Mouse (Mus musculus): ENCODE measurements at regions not wholly inside any gene's neighbourhood (a gene's known extent, or its start where the extent isn't known, plus 50 kb on each side); places are given as distances from the start of the nearest gene placed in this dataset.
"Not testable (repeated sequence)": the region's sequence is repeated elsewhere in the genome, so short reads cannot be mapped to it uniquely, and the experiment has no call there.

GRCm38 (mm10) chr14:120755389-120755788, 155.6 kb upstream of the Ipo5 start:
- DNase-seq (ENCODE audit: low spot score), result no peak

- no peak for DNase-seq (ENCODE audit: low spot score)
These were observed 152.7 kb upstream of the Ipo5 start for GRCm38 (mm10) chr14:120758200-120758830.

- no peak for DNase-seq (ENCODE audit: low spot score)
These were observed 148.9 kb upstream of the Ipo5 start for GRCm38 (mm10) chr14:120762168-120762567.

GRCm38 (mm10) chr14:120762733-120763132, 148.3 kb upstream of the Ipo5 start:
- no peak for DNase-seq (ENCODE audit: low spot score)

GRCm38 (mm10) chr14:120763796-120764195, 147.2 kb upstream of the Ipo5 start:
- DNase-seq (ENCODE audit: low spot score), result no peak

GRCm38 (mm10) chr14:120764386-120764785, 146.6 kb upstream of the Ipo5 start:
- no peak for DNase-seq (ENCODE audit: low spot score)

GRCm38 (mm10) chr14:120766451-120766850, 144.6 kb upstream of the Ipo5 start:
- DNase-seq (ENCODE audit: low spot score), result no peak

- DNase-seq (ENCODE audit: low spot score), result no peak
These were observed 140.4 kb upstream of the Ipo5 start for GRCm38 (mm10) chr14:120770579-120770978.

- DNase-seq (ENCODE audit: low spot score), result not testable (repeated sequence)
These were observed 138.0 kb upstream of the Ipo5 start for GRCm38 (mm10) chr14:120773001-120773400.

GRCm38 (mm10) chr14:120791828-120792554, 119.0 kb upstream of the Ipo5 start:
- DNase-seq (ENCODE audit: low spot score), result no peak

- DNase-seq (ENCODE audit: low spot score), result no peak
These were observed 113.0 kb upstream of the Ipo5 start for GRCm38 (mm10) chr14:120797916-120798490.

GRCm38 (mm10) chr14:120803191-120803590, 107.8 kb upstream of the Ipo5 start:
- no peak for DNase-seq (ENCODE audit: low spot score)

- no peak for DNase-seq (ENCODE audit: low spot score)
These were observed 107.3 kb upstream of the Ipo5 start for GRCm38 (mm10) chr14:120803739-120804138.

- no peak for DNase-seq (ENCODE audit: low spot score)
These were observed 106.7 kb upstream of the Ipo5 start for GRCm38 (mm10) chr14:120804183-120804848.

GRCm38 (mm10) chr14:120805137-120805536, 105.9 kb upstream of the Ipo5 start:
- DNase-seq (ENCODE audit: low spot score), result no peak

GRCm38 (mm10) chr14:120805816-120806552, 105.0 kb upstream of the Ipo5 start:
- not testable (repeated sequence) for DNase-seq (ENCODE audit: low spot score)

- no peak for DNase-seq (ENCODE audit: low spot score)
These were observed 104.5 kb upstream of the Ipo5 start for GRCm38 (mm10) chr14:120806553-120806893.

GRCm38 (mm10) chr14:120809321-120809720, 101.7 kb upstream of the Ipo5 start:
- no peak for DNase-seq (ENCODE audit: low spot score)

- no peak for DNase-seq (ENCODE audit: low spot score)
These were observed 97.1 kb upstream of the Ipo5 start for GRCm38 (mm10) chr14:120813938-120814337.

- not testable (repeated sequence) for DNase-seq (ENCODE audit: low spot score)
These were observed 95.9 kb upstream of the Ipo5 start for GRCm38 (mm10) chr14:120815126-120815525.

- no peak for DNase-seq (ENCODE audit: low spot score)
These were observed 94.5 kb upstream of the Ipo5 start for GRCm38 (mm10) chr14:120816529-120816928.

- no peak for DNase-seq (ENCODE audit: low spot score)
These were observed 84.8 kb upstream of the Ipo5 start for GRCm38 (mm10) chr14:120826187-120826586.

Measured in urinary bladder, postnatal 25 days (tissue).